Comparison of ENCODE assay signal across 8 mouse cellular contexts in genomic region chr7:19160115-19160514, GRCm38 (mm10). TPM values are rescaled to one million over a fixed set of nuclear protein-coding genes. Genes with fewer than 3 reads are reported as not detected.
A peak's percentile ranks its signal among the peaks of the same experiment; 100 is the strongest.
DNase-seq lines count a peak whose midpoint lies in the region; ATAC-seq lines count a peak whose summit lies in the region.

No protein-coding gene starts in this region.

- no peaks in the 10 kb centered on the region for H3K9me3 ChIP-seq in erythroblast, embryonic 14.5 days (ENCODE audit: control insufficient read depth, low read length)
- no peaks in the 10 kb centered on the region for H3K9me3 ChIP-seq in hindbrain, embryonic 12.5 days (replicated peaks)
- H3K9me3 ChIP-seq in liver, embryonic 16.5 days (replicated peaks; ENCODE audit: control insufficient read depth, low read length) = no peaks in the 10 kb centered on the region

- 1% methylated on average over 20 of the region's 20 CpGs for WGBS in hindbrain, embryonic 12.5 days
- under 1% methylated on average over 20 of the region's 20 CpGs for WGBS in liver, embryonic 16.5 days (ENCODE audit: insufficient replicate concordance)

- peak overlapping the region; percentile 56 for H3K9ac ChIP-seq in hindbrain, embryonic 12.5 days
- no peak overlapping the region for H3K9ac ChIP-seq in liver, embryonic 16.5 days (ENCODE audit: low read depth, low read length)

- peak overlapping the region; percentile 60 for H3K4me2 ChIP-seq in hindbrain, embryonic 12.5 days (replicated peaks)
- peak overlapping the region; percentile 68 for H3K4me2 ChIP-seq in liver, embryonic 16.5 days (ENCODE audit: low read depth, low read length)

- H3K4me1 ChIP-seq in erythroblast, embryonic 14.5 days (ENCODE audit: control insufficient read depth) = peaks cover 45% of the 10 kb centered on the region
- H3K4me1 ChIP-seq in hindbrain, embryonic 12.5 days = peaks cover 28% of the 10 kb centered on the region
- H3K4me1 ChIP-seq in liver, embryonic 16.5 days (ENCODE audit: control insufficient read depth, low read depth, low read length) = peaks cover 30% of the 10 kb centered on the region

- no peak overlapping the region for H3K27ac ChIP-seq in hindbrain, embryonic 12.5 days
- no peak overlapping the region for H3K27ac ChIP-seq in liver, embryonic 16.5 days (ENCODE audit: low read length)

- ATAC-seq in erythroblast, adult 5-6 weeks (replicated peaks; ENCODE audit: low FRiP score, poor library complexity, severe bottlenecking) = no peak
- ATAC-seq in hindbrain, embryonic 12.5 days (ENCODE audit: low FRiP score) = no peak
- ATAC-seq in liver, embryonic 16.5 days (ENCODE audit: low read depth) = peak; percentile 47

- no peaks in the 10 kb centered on the region; the same call in none of the 2 replicates for H3K36me3 ChIP-seq in erythroblast, embryonic 14.5 days (ENCODE audit: control insufficient read depth)
- no peaks in the 10 kb centered on the region; the same call in 1 of the 2 replicates for H3K36me3 ChIP-seq in hindbrain, embryonic 12.5 days
- H3K36me3 ChIP-seq in liver, embryonic 16.5 days (ENCODE audit: control insufficient read depth, insufficient read depth) = no peaks in the 10 kb centered on the region

- H3K4me3 ChIP-seq in erythroblast, embryonic 14.5 days (replicated peaks) = peak overlapping the region; percentile 38
- peak overlapping the region; percentile 33 for H3K4me3 ChIP-seq in hindbrain, embryonic 12.5 days
- H3K4me3 ChIP-seq in liver, embryonic 16.5 days (ENCODE audit: low read depth, low read length) = peak overlapping the region; percentile 41

- DNase-seq in ES-CJ7 (ENCODE audit: low read depth, low spot score) = peak; percentile 81
- no peak for DNase-seq in urinary bladder, postnatal 4 days (ENCODE audit: low spot score in 2 of 2)
- no peak for DNase-seq in cerebellum, adult 18-20 months
- no peak for DNase-seq in right cerebral cortex, adult 18-20 months

- peaks cover 49% of the 10 kb centered on the region for H3K27me3 ChIP-seq in erythroblast, embryonic 14.5 days (ENCODE audit: control insufficient read depth)
- peaks cover 55% of the 10 kb centered on the region for H3K27me3 ChIP-seq in hindbrain, embryonic 12.5 days
- H3K27me3 ChIP-seq in liver, embryonic 16.5 days (ENCODE audit: control insufficient read depth, insufficient read depth, low read depth, low read length) = peaks cover 35% of the 10 kb centered on the region

RNA-seq across cellular contexts. Expression of gene Gipr, which starts 5.8 kb away (rescaled TPM):
- polyA plus RNA-seq in erythroblast, embryonic 14.5 days (2012) = not detected in 2 replicates
- total RNA-seq in erythroblast, adult 5-6 weeks (2015; ENCODE audit: low replicate concordance) = 0.42 TPM in 1 of 2 replicates, not detected in the other
- not detected in 2 replicates for total RNA-seq in erythroblast, adult 5-6 weeks (2017; ENCODE audit: low replicate concordance)
- polyA plus RNA-seq in hindbrain, embryonic 12.5 days (2016; fragmentation: Nextera tagmentation; extraction: Ambion mirVana) = 1.4 and 2.0 TPM in 2 replicates
- polyA plus RNA-seq in liver, embryonic 16.5 days (2015; fragmentation: Nextera tagmentation; extraction: Ambion mirVana) = 0.99 and 2.1 TPM in 2 replicates

RNA-seq across cellular contexts. Expression of gene Snrpd2, which starts 10.6 kb away (rescaled TPM):
- polyA plus RNA-seq in erythroblast, embryonic 14.5 days (2012) = 9.5 and 12.3 TPM in 2 replicates
- total RNA-seq in erythroblast, adult 5-6 weeks (2015; ENCODE audit: low replicate concordance) = 15.0 TPM in 2 replicates
- 20.2 and 22.0 TPM in 2 replicates for total RNA-seq in erythroblast, adult 5-6 weeks (2017; ENCODE audit: low replicate concordance)
- polyA plus RNA-seq in hindbrain, embryonic 12.5 days (2016; fragmentation: Nextera tagmentation; extraction: Ambion mirVana) = 118 and 122 TPM in 2 replicates
- polyA plus RNA-seq in liver, embryonic 16.5 days (2015; fragmentation: Nextera tagmentation; extraction: Ambion mirVana) = 47.9 and 54.4 TPM in 2 replicates

RNA-seq across cellular contexts. Expression of gene Qpctl, which starts 11.0 kb away (rescaled TPM):
- polyA plus RNA-seq in erythroblast, embryonic 14.5 days (2012) = 0.61 and 0.66 TPM in 2 replicates
- total RNA-seq in erythroblast, adult 5-6 weeks (2015; ENCODE audit: low replicate concordance) = 1.3 and 6.7 TPM in 2 replicates
- total RNA-seq in erythroblast, adult 5-6 weeks (2017; ENCODE audit: low replicate concordance) = 0.70 and 1.3 TPM in 2 replicates
- 21.2 and 22.8 TPM in 2 replicates for polyA plus RNA-seq in hindbrain, embryonic 12.5 days (2016; fragmentation: Nextera tagmentation; extraction: Ambion mirVana)
- polyA plus RNA-seq in liver, embryonic 16.5 days (2015; fragmentation: Nextera tagmentation; extraction: Ambion mirVana) = 3.9 and 4.0 TPM in 2 replicates

RNA-seq across cellular contexts. Expression of gene Eml2, which starts 16.1 kb away (rescaled TPM):
- 0.25 and 0.57 TPM in 2 replicates for polyA plus RNA-seq in erythroblast, embryonic 14.5 days (2012)
- total RNA-seq in erythroblast, adult 5-6 weeks (2015; ENCODE audit: low replicate concordance) = 1.5 and 2.1 TPM in 2 replicates
- 2.8 and 3.7 TPM in 2 replicates for total RNA-seq in erythroblast, adult 5-6 weeks (2017; ENCODE audit: low replicate concordance)
- polyA plus RNA-seq in hindbrain, embryonic 12.5 days (2016; fragmentation: Nextera tagmentation; extraction: Ambion mirVana) = 6.1 and 7.2 TPM in 2 replicates
- 4.0 and 5.0 TPM in 2 replicates for polyA plus RNA-seq in liver, embryonic 16.5 days (2015; fragmentation: Nextera tagmentation; extraction: Ambion mirVana)

RNA-seq across cellular contexts. Expression of gene Fbxo46, which starts 40.5 kb away (rescaled TPM):
- polyA plus RNA-seq in erythroblast, embryonic 14.5 days (2012) = 1.9 TPM in 2 replicates
- total RNA-seq in erythroblast, adult 5-6 weeks (2015; ENCODE audit: low replicate concordance) = 0.21 and 0.77 TPM in 2 replicates
- total RNA-seq in erythroblast, adult 5-6 weeks (2017; ENCODE audit: low replicate concordance) = 2.1 and 2.5 TPM in 2 replicates
- 20.9 TPM in 2 replicates for polyA plus RNA-seq in hindbrain, embryonic 12.5 days (2016; fragmentation: Nextera tagmentation; extraction: Ambion mirVana)
- 4.7 and 5.2 TPM in 2 replicates for polyA plus RNA-seq in liver, embryonic 16.5 days (2015; fragmentation: Nextera tagmentation; extraction: Ambion mirVana)
